Mouse (Mus musculus): Measurements from ENCODE around the gene Glo1. TPM values are rescaled to one million over a fixed set of nuclear protein-coding genes. Genes with fewer than 3 reads are reported as not detected.

Glo1 gene
- polyA plus RNA-seq, 1 experiment, result not detected

DNA sequence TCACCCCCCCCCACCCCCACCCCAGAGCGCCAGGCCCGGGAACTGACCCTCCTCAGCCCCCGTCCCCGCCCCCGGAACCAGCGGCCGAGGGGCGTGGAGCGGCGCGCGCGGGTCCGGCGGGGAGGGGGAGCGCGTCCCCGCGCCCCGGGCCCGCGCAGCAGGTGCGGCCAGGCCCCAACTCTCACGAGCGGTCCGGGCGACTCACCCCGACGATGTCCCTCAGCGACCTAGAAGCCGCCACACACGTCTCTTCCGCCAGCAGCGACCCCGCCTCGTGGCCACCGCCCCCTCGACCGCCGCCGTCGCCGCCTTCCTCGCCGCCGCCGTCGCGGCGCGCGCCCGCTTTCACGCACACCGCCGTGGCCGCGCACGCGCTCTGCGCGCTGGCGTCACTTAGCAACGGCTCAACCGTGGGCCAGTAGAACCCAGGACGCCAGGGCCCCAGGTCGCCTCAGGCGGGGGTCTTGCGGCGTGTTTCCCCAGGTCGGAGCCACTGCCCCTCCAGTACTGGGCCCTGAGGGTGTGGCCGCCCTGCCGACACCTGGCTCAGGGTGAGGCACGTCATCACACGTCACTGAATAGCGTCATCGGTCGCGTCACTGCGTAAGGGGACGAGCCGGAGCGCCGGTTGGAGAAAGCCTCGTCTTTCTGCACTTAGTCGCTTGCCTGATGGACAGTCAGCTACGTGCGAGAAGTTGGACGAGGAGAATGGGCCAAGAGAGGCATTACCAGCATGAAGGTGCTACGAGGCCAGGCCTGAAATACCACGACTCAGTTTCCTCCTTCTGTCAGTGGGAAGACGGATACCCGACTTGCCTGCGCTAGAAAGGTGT, 50.5 kb downstream of the Glo1 start, which contains the start of gene Btbd9:
Btbd9 (minus strand) TSS at position 548 of the 833 bp plus-strand sequence.
- under 1% methylated on average over 82 of the region's 94 CpGs for WGBS
- TF ChIP-seq POLR2A (IDR thresholded peaks at IDR 0.05; ENCODE audit: insufficient read depth, low read depth, low read length) (peak; percentile 72), CTCF (IDR thresholded peaks at IDR 0.05; ENCODE audit: insufficient read depth, low read depth, low read length) (no peak)
- peak within 1 kb of the TSS; percentile 99 for H3K27ac ChIP-seq (ENCODE audit: insufficient read depth, low read depth, low read length)
- H3K4me3 ChIP-seq (ENCODE audit: insufficient read depth, low read depth, low read length), result peak within 1 kb of the TSS; percentile 88
- peaks cover 5% of the 10 kb centered on the region for H3K4me1 ChIP-seq (ENCODE audit: control insufficient read depth, insufficient read depth, low read length)

DNA sequence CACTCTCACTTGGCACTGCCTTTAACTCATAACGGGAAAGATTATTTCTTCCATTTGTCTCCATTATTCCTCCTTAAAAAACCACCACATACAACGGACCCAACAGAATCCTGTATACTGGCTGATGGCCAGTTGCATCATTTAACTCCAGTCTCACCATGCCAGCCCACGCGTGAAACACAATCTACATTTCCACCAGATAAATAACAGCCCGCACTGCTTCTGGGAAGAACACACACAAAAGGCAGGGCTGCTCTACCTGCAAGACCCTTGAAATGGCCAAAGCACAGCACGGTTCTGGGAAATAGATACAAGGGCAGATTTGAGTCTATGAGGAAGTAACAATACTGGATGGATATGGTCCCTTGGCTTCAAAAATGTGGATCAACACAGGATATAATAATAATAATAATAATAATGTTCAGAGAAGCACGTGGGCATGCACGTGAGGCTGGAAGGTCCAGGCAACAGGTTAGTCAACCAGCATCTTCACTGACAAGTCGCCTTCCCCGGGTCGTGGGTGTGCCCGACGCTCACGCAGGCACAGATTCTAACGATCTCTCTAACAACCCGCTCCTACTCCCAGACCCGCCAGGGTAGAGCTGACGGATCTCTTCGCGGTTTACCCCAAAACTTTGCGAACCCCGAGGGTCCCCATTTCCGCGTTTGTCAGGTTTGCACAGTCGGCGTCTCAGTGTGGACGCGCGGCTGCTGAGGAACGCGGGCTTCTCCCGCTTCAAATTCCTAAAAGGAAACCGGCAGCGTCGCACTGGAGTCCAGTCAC, 51.4 kb downstream of the Glo1 start:
- TF ChIP-seq POLR2A (IDR thresholded peaks at IDR 0.05; ENCODE audit: insufficient read depth, low read depth, low read length) (no peak), CTCF (IDR thresholded peaks at IDR 0.05; ENCODE audit: insufficient read depth, low read depth, low read length) (no peak)
- peaks cover 5% of the 10 kb centered on the region for H3K4me1 ChIP-seq (ENCODE audit: control insufficient read depth, insufficient read depth, low read length)
- H3K27ac ChIP-seq (ENCODE audit: insufficient read depth, low read depth, low read length), result 0 out of 2 replicates have a peak overlapping the region, but pooled peaks have one; percentile 33
- WGBS, result 1% methylated on average over 35 of the region's 35 CpGs
- peak overlapping the region; percentile 88 for H3K4me3 ChIP-seq (ENCODE audit: insufficient read depth, low read depth, low read length)

DNA sequence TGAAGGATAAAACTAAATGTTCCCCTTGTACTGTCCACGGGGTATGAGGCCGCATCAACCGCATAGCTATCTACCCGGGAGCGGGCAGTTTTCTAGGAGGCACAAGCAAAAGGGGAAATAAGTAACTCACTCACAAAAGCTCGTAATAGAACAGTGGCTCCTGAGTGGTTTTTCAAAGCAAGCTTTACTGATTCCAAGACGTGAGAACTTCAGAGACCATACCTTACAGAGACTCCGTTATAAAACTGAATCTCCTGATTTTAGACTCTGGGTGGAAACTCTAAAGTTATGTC, 51.9 kb downstream of the Glo1 start:
- Histone ChIP-seq H3K4me3 (ENCODE audit: insufficient read depth, low read depth, low read length) (no peak overlapping the region), H3K27ac (ENCODE audit: insufficient read depth, low read depth, low read length) (no peak overlapping the region), H3K4me1 (ENCODE audit: control insufficient read depth, insufficient read depth, low read length) (peaks cover 5% of the 10 kb centered on the region)
- TF ChIP-seq POLR2A (IDR thresholded peaks at IDR 0.05; ENCODE audit: insufficient read depth, low read depth, low read length) (no peak), CTCF (IDR thresholded peaks at IDR 0.05; ENCODE audit: insufficient read depth, low read depth, low read length) (no peak)
- WGBS, result 62% methylated on average over 8 of the region's 8 CpGs

DNA sequence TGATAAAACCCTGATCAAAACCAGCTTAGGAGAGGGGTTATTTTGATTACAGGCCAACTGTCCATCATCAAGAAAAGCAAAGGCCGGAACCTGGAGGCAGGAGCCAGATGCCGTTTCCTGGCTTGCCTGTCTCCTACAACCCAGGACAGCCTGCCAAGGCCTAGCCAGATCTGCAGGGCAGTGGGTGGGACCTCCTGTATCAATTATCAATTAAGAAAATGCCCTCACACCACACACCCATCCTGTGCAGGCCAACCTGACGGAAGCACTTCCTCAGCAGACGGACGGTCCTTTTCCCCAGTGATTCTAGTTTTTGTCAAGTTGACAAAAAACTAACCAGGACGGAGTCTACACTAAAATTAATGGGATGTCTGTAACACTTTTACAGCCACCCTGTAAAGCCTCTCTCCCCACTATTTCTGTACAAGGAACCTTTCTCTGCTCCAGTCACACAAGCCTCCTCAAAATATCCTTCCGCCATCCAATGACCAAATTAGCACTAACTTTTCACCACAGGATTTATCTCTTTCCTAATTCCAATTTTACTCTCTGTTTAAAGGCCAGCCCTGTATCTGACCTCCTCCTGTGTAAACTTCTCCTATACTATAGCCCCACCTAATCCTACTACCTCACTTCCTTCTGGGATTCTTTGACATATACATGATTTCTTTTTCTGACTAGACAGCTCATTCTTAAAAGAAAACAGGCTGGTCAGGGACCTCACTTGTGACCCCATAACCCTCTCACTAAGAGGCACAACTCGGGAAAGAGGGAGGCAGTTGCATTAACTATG, 52.5 kb downstream of the Glo1 start:
- 82% methylated on average over 8 of the region's 8 CpGs for WGBS
- H3K4me1 ChIP-seq (ENCODE audit: control insufficient read depth, insufficient read depth, low read length), result peaks cover 5% of the 10 kb centered on the region
- no peak overlapping the region for H3K4me3 ChIP-seq (ENCODE audit: insufficient read depth, low read depth, low read length)
- no peak overlapping the region for H3K27ac ChIP-seq (ENCODE audit: insufficient read depth, low read depth, low read length)
- TF ChIP-seq CTCF (IDR thresholded peaks at IDR 0.05; ENCODE audit: insufficient read depth, low read depth, low read length) (no peak), POLR2A (IDR thresholded peaks at IDR 0.05; ENCODE audit: insufficient read depth, low read depth, low read length) (no peak)

DNA sequence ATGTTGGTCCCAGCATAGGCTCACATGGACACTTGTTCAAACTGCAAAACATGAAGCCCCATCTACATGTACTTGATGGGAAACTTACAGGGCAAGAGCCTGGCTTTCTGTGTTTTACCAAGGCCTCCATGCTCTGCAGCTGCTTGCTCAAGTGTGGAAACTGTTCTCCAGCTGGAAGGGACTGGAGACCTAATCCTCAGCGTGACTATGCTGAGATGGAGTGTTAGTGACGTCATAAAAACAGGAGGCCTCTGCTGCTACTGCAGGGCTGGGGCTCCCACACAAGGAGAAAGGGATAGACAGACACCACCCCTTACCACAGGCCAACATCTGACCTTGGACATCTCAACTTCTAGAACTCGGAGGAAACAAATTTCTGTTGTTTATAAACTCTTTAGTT, 55.7 kb downstream of the Glo1 start:
- no peak overlapping the region for H3K27ac ChIP-seq (ENCODE audit: insufficient read depth, low read depth, low read length)
- H3K4me1 ChIP-seq (ENCODE audit: control insufficient read depth, insufficient read depth, low read length), result peaks cover 3% of the 10 kb centered on the region; the same call in 1 of the 2 replicates
- WGBS, result 59% methylated on average over 3 of the region's 3 CpGs
- no peak for TF ChIP-seq POLR2A (IDR thresholded peaks at IDR 0.05; ENCODE audit: insufficient read depth, low read depth, low read length)
- H3K4me3 ChIP-seq (ENCODE audit: insufficient read depth, low read depth, low read length), result no peak overlapping the region

DNA sequence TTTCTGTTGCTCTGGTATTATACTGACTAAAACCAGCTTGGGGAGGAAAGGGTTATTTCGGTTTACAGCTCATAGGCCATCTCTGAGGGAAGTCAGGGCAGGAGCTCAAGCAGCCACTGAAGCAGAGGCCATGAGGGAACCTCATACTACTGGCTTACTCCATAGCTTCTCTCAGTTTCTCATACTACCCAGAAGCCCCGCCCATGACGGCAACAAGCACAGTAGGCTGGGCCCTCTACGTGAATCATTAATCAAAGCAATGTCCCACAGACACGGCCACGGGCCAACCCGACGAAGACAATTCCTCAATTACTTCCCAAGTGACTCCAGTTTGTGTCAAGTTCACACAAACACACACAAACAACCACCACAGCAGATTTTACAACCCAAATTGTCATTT, 56.5 kb downstream of the Glo1 start:
- 71% methylated on average over 8 of the region's 8 CpGs for WGBS
- H3K4me1 ChIP-seq (ENCODE audit: control insufficient read depth, insufficient read depth, low read length), result peaks cover 3% of the 10 kb centered on the region; the same call in 1 of the 2 replicates
- H3K4me3 ChIP-seq (ENCODE audit: insufficient read depth, low read depth, low read length), result no peak overlapping the region
- TF ChIP-seq CTCF (IDR thresholded peaks at IDR 0.05; ENCODE audit: insufficient read depth, low read depth, low read length), result no peak
- TF ChIP-seq POLR2A (IDR thresholded peaks at IDR 0.05; ENCODE audit: insufficient read depth, low read depth, low read length), result no peak
- no peak overlapping the region for H3K27ac ChIP-seq (ENCODE audit: insufficient read depth, low read depth, low read length)

DNA sequence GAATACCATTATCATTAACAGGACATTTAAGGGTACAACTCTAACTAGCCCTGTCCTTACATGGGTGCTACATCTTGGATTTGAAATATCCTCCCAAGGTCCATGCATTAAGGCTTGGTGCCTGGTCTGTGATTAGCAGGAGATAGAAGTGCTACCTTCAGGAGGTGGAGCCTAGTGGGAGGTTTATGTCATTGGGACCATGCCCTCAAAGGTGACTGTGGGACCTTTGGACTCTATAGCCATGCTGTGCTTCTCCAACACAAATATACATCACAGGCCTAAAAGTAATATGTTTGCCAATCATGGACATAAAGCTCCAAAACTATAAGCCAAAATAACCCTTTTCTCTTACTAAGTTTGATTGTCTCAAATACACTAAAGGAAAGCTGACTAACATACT, 58.2 kb downstream of the Glo1 start:
- TF ChIP-seq CTCF (IDR thresholded peaks at IDR 0.05; ENCODE audit: insufficient read depth, low read depth, low read length) (no peak), POLR2A (IDR thresholded peaks at IDR 0.05; ENCODE audit: insufficient read depth, low read depth, low read length) (no peak)
- no peaks in the 10 kb centered on the region; the same call in 1 of the 2 replicates for H3K4me1 ChIP-seq (ENCODE audit: control insufficient read depth, insufficient read depth, low read length)
- no peak overlapping the region for H3K27ac ChIP-seq (ENCODE audit: insufficient read depth, low read depth, low read length)

DNA sequence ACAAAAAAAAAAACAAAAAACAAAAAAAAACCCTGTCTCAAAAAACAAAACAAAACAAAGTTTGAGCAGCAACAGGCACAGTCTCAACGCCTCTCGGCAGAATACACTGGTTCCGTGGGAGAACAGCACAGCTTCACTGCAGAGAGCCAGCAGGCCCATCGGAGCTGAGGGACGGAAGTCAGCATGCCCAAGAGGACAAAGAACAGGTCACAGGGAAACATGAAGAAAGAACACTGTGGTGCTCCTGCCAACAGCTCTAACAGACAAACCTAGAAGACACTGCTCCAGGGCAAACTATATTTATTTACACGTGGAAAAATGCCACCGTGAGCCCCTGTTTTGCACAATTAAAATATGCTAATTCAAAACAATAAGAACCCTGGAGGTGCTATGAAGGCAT, 61.7 kb downstream of the Glo1 start:
- Histone ChIP-seq H3K27ac (ENCODE audit: insufficient read depth, low read depth, low read length) (no peak overlapping the region), H3K4me1 (ENCODE audit: control insufficient read depth, insufficient read depth, low read length) (no peaks in the 10 kb centered on the region), H3K4me3 (ENCODE audit: insufficient read depth, low read depth, low read length) (no peak overlapping the region)
- 68% methylated on average over 7 of the region's 7 CpGs for WGBS
- TF ChIP-seq POLR2A (IDR thresholded peaks at IDR 0.05; ENCODE audit: insufficient read depth, low read depth, low read length) (no peak), CTCF (IDR thresholded peaks at IDR 0.05; ENCODE audit: insufficient read depth, low read depth, low read length) (no peak)

More for the DNA sequence above, 58.2 kb downstream of the Glo1 start:
- H3K4me3 ChIP-seq (ENCODE audit: insufficient read depth, low read depth, low read length), result no peak overlapping the region
